8 mouse cellular contexts compared by ENCODE assay signal in genomic region chr15:89078208-89078836, GRCm38 (mm10). TPM values are rescaled to one million over a fixed set of nuclear protein-coding genes. Genes with fewer than 3 reads are reported as not detected.
A peak's percentile ranks its signal among the peaks of the same experiment; 100 is the strongest.
DNase-seq lines count a peak whose midpoint lies in the region; ATAC-seq and TF ChIP-seq lines count a peak whose summit lies in the region.

No protein-coding gene starts in this region.

- no peaks in the 10 kb centered on the region for H3K27me3 ChIP-seq in heart, embryonic 13.5 days (replicated peaks)
- no peaks in the 10 kb centered on the region for H3K27me3 ChIP-seq in stomach, postnatal 0 days (ENCODE audit: control insufficient read depth, insufficient read depth, low read length)

- H3K9ac ChIP-seq in heart, embryonic 13.5 days, result peak overlapping the region; percentile 97
- H3K9ac ChIP-seq in stomach, postnatal 0 days (ENCODE audit: low read length), result peak overlapping the region; percentile 94

- WGBS in heart, embryonic 13.5 days, result 53% methylated on average over 9 of the region's 9 CpGs
- WGBS in macrophage (ENCODE audit: missing documents), result 3% methylated on average over 9 of the region's 9 CpGs
- 34% methylated on average over 9 of the region's 9 CpGs for WGBS in stomach, postnatal 0 days

- no peak for TF ChIP-seq CTCF in stomach, postnatal 0 days (IDR thresholded peaks at IDR 0.05; ENCODE audit: low read depth)

- peak; percentile 52 to 64 for DNase-seq in cerebellum, adult 18-20 months
- DNase-seq in adrenal gland, postnatal 14 days, result peak; percentile 74
- DNase-seq in kidney, postnatal 14 days, result peak; percentile 81
- peak; percentile 86 for DNase-seq in stomach, postnatal 0 days (ENCODE audit: low spot score)
- DNase-seq in cerebellum, postnatal 36 days, result no peak

- no peaks in the 10 kb centered on the region for H3K9me3 ChIP-seq in heart, embryonic 13.5 days
- H3K9me3 ChIP-seq in stomach, postnatal 0 days (ENCODE audit: control insufficient read depth, low read length), result no peaks in the 10 kb centered on the region

- peak overlapping the region; percentile 96; the same call in 1 of the 2 replicates for H3K27ac ChIP-seq in heart, embryonic 13.5 days (replicated peaks)
- peak overlapping the region; percentile 69 for H3K27ac ChIP-seq in macrophage
- peak overlapping the region; percentile 94 for H3K27ac ChIP-seq in stomach, postnatal 0 days (replicated peaks)

- no peak for TF ChIP-seq EP300 in stomach, postnatal 0 days (optimal IDR thresholded peaks at IDR 0.05)

- H3K4me1 ChIP-seq in heart, embryonic 13.5 days, result peaks cover 46% of the 10 kb centered on the region
- peaks cover 10% of the 10 kb centered on the region for H3K4me1 ChIP-seq in stomach, postnatal 0 days (replicated peaks; ENCODE audit: control insufficient read depth, insufficient read depth)

- peak overlapping the region; percentile 90 for H3K4me3 ChIP-seq in heart, embryonic 13.5 days
- peak overlapping the region; percentile 89 for H3K4me3 ChIP-seq in macrophage (ENCODE audit: inconsistent target)
- peak overlapping the region; percentile 85 for H3K4me3 ChIP-seq in stomach, postnatal 0 days (ENCODE audit: low read depth, low read length)

- peaks cover 58% of the 10 kb centered on the region for H3K79me2 ChIP-seq in macrophage (ENCODE audit: inconsistent target)

- no peak for ATAC-seq in cerebellum, adult (ENCODE audit: insufficient number of reproducible peaks, low FRiP score, low TSS enrichment)
- no peak for ATAC-seq in heart, embryonic 13.5 days (ENCODE audit: extremely low read depth, insufficient number of reproducible peaks, low FRiP score, low TSS enrichment)
- peak; percentile 72 for ATAC-seq in stomach, postnatal 0 days (ENCODE audit: low FRiP score, low TSS enrichment)

- H3K4me2 ChIP-seq in heart, embryonic 13.5 days, result peak overlapping the region; percentile 91
- H3K4me2 ChIP-seq in stomach, postnatal 0 days (replicated peaks; ENCODE audit: low read depth), result peak overlapping the region; percentile 82

- peaks cover 35% of the 10 kb centered on the region for H3K36me3 ChIP-seq in heart, embryonic 13.5 days
- peaks cover 18% of the 10 kb centered on the region for H3K36me3 ChIP-seq in macrophage (ENCODE audit: inconsistent target)
- 0 out of 2 replicates have a peak, but pooled peaks cover 3% of the 10 kb centered on the region for H3K36me3 ChIP-seq in stomach, postnatal 0 days (ENCODE audit: control insufficient read depth, insufficient read depth, low read length)

RNA-seq across cellular contexts. Expression of gene Trabd, which starts 3.4 kb away (rescaled TPM):
- total RNA-seq in adrenal gland, postnatal 14 days (2021), result 38.2 and 47.1 TPM in 2 replicates
- 52.4 and 52.7 TPM in 2 replicates for polyA plus RNA-seq in heart, embryonic 13.5 days (2015; fragmentation: Nextera tagmentation; extraction: Ambion mirVana)
- total RNA-seq in macrophage (2018; cell fraction: chromatin; rRNA removed), result 10 to 100 TPM; 16.8 to 81.5 (median 49.8) TPM
- 10 to 100 TPM; 17.6 to 40.7 (median 31.6) TPM for total RNA-seq in macrophage (2018; cell fraction: cytosol; rRNA removed)
- 10 to 100 TPM; 20.9 to 60.1 (median 38.5) TPM for total RNA-seq in macrophage (2018; cell fraction: nucleus; rRNA removed)
- polyA plus RNA-seq in macrophage (2018), result 23.0 to 34.3 TPM (median 32.0 TPM) in 3 replicates
- 55.9 and 57.8 TPM in 2 replicates for polyA plus RNA-seq in stomach, postnatal 0 days (2015; fragmentation: Nextera tagmentation; extraction: Ambion mirVana)

RNA-seq across cellular contexts. Expression of gene Selenoo, which starts 10.6 kb away (rescaled TPM):
- total RNA-seq in adrenal gland, postnatal 14 days (2021), result 29.3 and 35.4 TPM in 2 replicates
- 10.8 and 11.6 TPM in 2 replicates for polyA plus RNA-seq in heart, embryonic 13.5 days (2015; fragmentation: Nextera tagmentation; extraction: Ambion mirVana)
- 10 to 100 TPM; 10.2 to 48.0 (median 30.9) TPM for total RNA-seq in macrophage (2018; cell fraction: chromatin; rRNA removed)
- total RNA-seq in macrophage (2018; cell fraction: cytosol; rRNA removed), result 10 to 100 TPM in 18 of 26 experiments, 1 to 10 TPM in 8; 8.5 to 17.2 (median 11.3) TPM
- total RNA-seq in macrophage (2018; cell fraction: nucleus; rRNA removed), result 10 to 100 TPM; 10.3 to 39.8 (median 24.3) TPM
- 8.4 to 19.1 TPM (median 10.8 TPM) in 3 replicates for polyA plus RNA-seq in macrophage (2018)
- 14.3 and 16.3 TPM in 2 replicates for polyA plus RNA-seq in stomach, postnatal 0 days (2015; fragmentation: Nextera tagmentation; extraction: Ambion mirVana)

RNA-seq across cellular contexts. Expression of gene Panx2, which starts 18.8 kb away (rescaled TPM):
- 0.52 and 1.6 TPM in 2 replicates for total RNA-seq in adrenal gland, postnatal 14 days (2021)
- 1.6 and 2.1 TPM in 2 replicates for polyA plus RNA-seq in heart, embryonic 13.5 days (2015; fragmentation: Nextera tagmentation; extraction: Ambion mirVana)
- not detected for total RNA-seq in macrophage (2018; cell fraction: chromatin; rRNA removed)
- total RNA-seq in macrophage (2018; cell fraction: cytosol; rRNA removed), result not detected
- total RNA-seq in macrophage (2018; cell fraction: nucleus; rRNA removed), result not detected
- not detected in 3 replicates for polyA plus RNA-seq in macrophage (2018)
- 0.16 and 0.79 TPM in 2 replicates for polyA plus RNA-seq in stomach, postnatal 0 days (2015; fragmentation: Nextera tagmentation; extraction: Ambion mirVana)

RNA-seq across cellular contexts. Expression of gene Tubgcp6, which starts 44.6 kb away (rescaled TPM):
- 13.3 and 15.7 TPM in 2 replicates for total RNA-seq in adrenal gland, postnatal 14 days (2021)
- polyA plus RNA-seq in heart, embryonic 13.5 days (2015; fragmentation: Nextera tagmentation; extraction: Ambion mirVana), result 8.9 and 10.7 TPM in 2 replicates
- total RNA-seq in macrophage (2018; cell fraction: chromatin; rRNA removed), result 10 to 100 TPM in 25 of 26 experiments, 1 to 10 TPM in 1; 8.1 to 64.4 (median 35.2) TPM
- 10 to 100 TPM in 1 of 26 experiments, 1 to 10 TPM in 25; 3.5 to 10.9 (median 6.4) TPM for total RNA-seq in macrophage (2018; cell fraction: cytosol; rRNA removed)
- 10 to 100 TPM in 21 of 26 experiments, 1 to 10 TPM in 5; 6.0 to 46.5 (median 19.0) TPM for total RNA-seq in macrophage (2018; cell fraction: nucleus; rRNA removed)
- 4.1 to 8.3 TPM (median 6.3 TPM) in 3 replicates for polyA plus RNA-seq in macrophage (2018)
- 4.0 and 5.2 TPM in 2 replicates for polyA plus RNA-seq in stomach, postnatal 0 days (2015; fragmentation: Nextera tagmentation; extraction: Ambion mirVana)

RNA-seq across cellular contexts. Expression of gene Hdac10, which starts 50.2 kb away (rescaled TPM):
- total RNA-seq in adrenal gland, postnatal 14 days (2021), result 11.9 and 13.2 TPM in 2 replicates
- polyA plus RNA-seq in heart, embryonic 13.5 days (2015; fragmentation: Nextera tagmentation; extraction: Ambion mirVana), result 14.0 and 15.0 TPM in 2 replicates
- 10 to 100 TPM in 24 of 26 experiments, 1 to 10 TPM in 2; 7.6 to 59.0 (median 28.6) TPM for total RNA-seq in macrophage (2018; cell fraction: chromatin; rRNA removed)
- total RNA-seq in macrophage (2018; cell fraction: cytosol; rRNA removed), result 1 to 10 TPM; 3.4 to 6.7 (median 4.6) TPM
- 10 to 100 TPM in 18 of 26 experiments, 1 to 10 TPM in 8; 3.6 to 35.8 (median 16.6) TPM for total RNA-seq in macrophage (2018; cell fraction: nucleus; rRNA removed)
- 3.9 to 7.2 TPM (median 5.5 TPM) in 3 replicates for polyA plus RNA-seq in macrophage (2018)
- polyA plus RNA-seq in stomach, postnatal 0 days (2015; fragmentation: Nextera tagmentation; extraction: Ambion mirVana), result 10.7 and 12.4 TPM in 2 replicates

Comparison
In these comparisons a context has a peak if more than half of its experiments do, and no peak if none do; other contexts are left out.
1. DNase-seq: peak in cerebellum, adult 18-20 months (2 of 2), adrenal gland, postnatal 14 days (single experiment), kidney, postnatal 14 days (single experiment) and stomach, postnatal 0 days (single experiment); none in cerebellum, postnatal 36 days (0 of 2).
2. Peak in every context shown above with its lines, with median percentiles within 50 percentile points of each other: H3K27ac ChIP-seq and H3K4me3 ChIP-seq.